Mouse (Mus musculus): ENCODE measurements around the gene Foxn2. TPM values are rescaled to one million over a fixed set of nuclear protein-coding genes. Genes with fewer than 3 reads are reported as not detected.

The Foxn2 gene
- polyA plus RNA-seq, 2 experiments: 8.6 to 11.6 TPM

DNA sequence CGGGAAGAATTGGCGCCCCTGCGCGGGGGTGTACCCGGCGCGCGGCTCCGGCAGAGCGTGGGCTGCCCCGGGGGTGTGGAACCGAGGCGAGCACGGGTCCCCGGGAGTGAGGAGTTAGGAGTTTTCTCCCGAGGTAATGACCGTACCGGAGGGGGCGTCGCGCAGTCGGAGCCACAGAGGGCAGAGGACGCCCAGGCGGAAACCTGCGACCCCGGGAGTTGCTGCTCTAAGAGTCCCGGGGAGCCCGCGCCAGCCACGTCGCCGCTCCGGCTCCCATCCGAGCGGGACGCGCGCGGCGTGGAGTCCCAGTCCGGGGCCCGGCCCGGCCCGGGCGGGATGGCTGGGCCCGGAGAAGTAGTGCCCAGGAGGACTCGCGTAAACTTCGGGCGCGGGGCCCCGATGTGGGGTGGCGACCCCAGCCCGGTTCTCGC, 505 bp downstream of the Foxn2 start:
- H3K36me3 ChIP-seq (ENCODE audit: control insufficient read depth, insufficient read depth, low read length): no peaks in the 10 kb centered on the region
- peak overlapping the region; percentile 87 for H3K27ac ChIP-seq (replicated peaks; ENCODE audit: low read depth, low read length)
- ATAC-seq (ENCODE audit: low FRiP score, low read depth) (peak; percentile 17), DNase-seq (ENCODE audit: low spot score) (no peak)
- H3K4me2 ChIP-seq (replicated peaks; ENCODE audit: low read depth, low read length, severe bottlenecking): peak overlapping the region; percentile 82
- H3K9me3 ChIP-seq (ENCODE audit: control insufficient read depth, low read length): no peaks in the 10 kb centered on the region
- TF ChIP-seq POLR2A (IDR thresholded peaks at IDR 0.05; ENCODE audit: borderline replicate concordance, extremely low read depth, insufficient read depth, insufficient read length): no peak
- H3K27me3 ChIP-seq (ENCODE audit: control insufficient read depth, insufficient read depth, low read length): no peaks in the 10 kb centered on the region
- peak overlapping the region; percentile 88 for H3K9ac ChIP-seq (ENCODE audit: low read depth, low read length, severe bottlenecking)
- H3K4me1 ChIP-seq (ENCODE audit: control insufficient read depth, insufficient read depth, low read length): no peaks in the 10 kb centered on the region
- WGBS: 1% methylated on average over 27 of the region's 55 CpGs
- peak overlapping the region; percentile 94 for H3K4me3 ChIP-seq (replicated peaks; ENCODE audit: low read length)

DNA sequence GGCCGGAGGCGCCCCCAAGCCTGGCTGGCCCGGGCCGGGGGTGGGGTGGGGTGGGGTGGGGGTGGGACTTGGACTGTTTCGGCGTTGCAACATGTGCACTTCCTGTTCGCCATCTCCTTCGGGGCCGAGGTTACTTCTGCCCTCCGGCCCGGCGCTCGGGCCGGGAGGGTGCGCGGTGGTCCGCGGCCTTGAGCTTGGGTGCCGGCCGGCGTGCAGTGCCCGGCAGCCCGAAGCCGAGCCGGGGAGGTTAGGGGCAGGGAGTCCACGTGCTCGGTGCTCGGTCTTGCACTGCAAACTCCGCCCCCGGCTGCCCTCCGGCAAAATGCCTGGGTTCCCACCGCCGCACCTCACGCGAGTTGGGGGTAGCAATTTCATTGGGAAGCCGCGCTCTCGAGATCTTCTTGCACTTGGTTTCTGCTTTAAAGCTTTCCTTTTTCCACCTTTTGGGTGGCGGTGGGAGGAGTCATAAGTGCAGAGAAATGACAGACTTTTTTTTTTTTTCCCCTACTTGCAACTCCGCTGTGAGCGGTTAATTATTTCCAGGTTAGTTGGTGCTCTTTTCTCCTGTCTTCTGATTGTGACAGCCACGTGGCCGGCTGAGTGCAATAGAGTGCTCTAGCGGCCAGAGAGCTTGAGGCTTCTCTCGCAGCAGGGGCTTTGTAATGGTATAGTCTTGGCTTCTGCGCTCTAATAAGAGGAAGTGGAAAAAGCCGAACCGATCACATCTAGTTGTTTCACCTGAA, 1.1 kb downstream of the Foxn2 start:
- H3K9me3 ChIP-seq (ENCODE audit: control insufficient read depth, low read length): no peaks in the 10 kb centered on the region
- H3K9ac ChIP-seq (ENCODE audit: low read depth, low read length, severe bottlenecking): peak overlapping the region; percentile 88
- H3K4me3 ChIP-seq (replicated peaks; ENCODE audit: low read length): peak overlapping the region; percentile 94
- WGBS: under 1% methylated on average over 36 of the region's 48 CpGs
- H3K36me3 ChIP-seq (ENCODE audit: control insufficient read depth, insufficient read depth, low read length): no peaks in the 10 kb centered on the region
- no peak for TF ChIP-seq POLR2A (IDR thresholded peaks at IDR 0.05; ENCODE audit: borderline replicate concordance, extremely low read depth, insufficient read depth, insufficient read length)
- ATAC-seq (ENCODE audit: low FRiP score, low read depth) (peak; percentile 41), DNase-seq (ENCODE audit: low spot score) (peak; percentile 69)
- H3K27me3 ChIP-seq (ENCODE audit: control insufficient read depth, insufficient read depth, low read length): no peaks in the 10 kb centered on the region
- H3K27ac ChIP-seq (replicated peaks; ENCODE audit: low read depth, low read length): peak overlapping the region; percentile 87
- H3K4me1 ChIP-seq (ENCODE audit: control insufficient read depth, insufficient read depth, low read length): no peaks in the 10 kb centered on the region
- H3K4me2 ChIP-seq (replicated peaks; ENCODE audit: low read depth, low read length, severe bottlenecking): peak overlapping the region; percentile 82

DNA sequence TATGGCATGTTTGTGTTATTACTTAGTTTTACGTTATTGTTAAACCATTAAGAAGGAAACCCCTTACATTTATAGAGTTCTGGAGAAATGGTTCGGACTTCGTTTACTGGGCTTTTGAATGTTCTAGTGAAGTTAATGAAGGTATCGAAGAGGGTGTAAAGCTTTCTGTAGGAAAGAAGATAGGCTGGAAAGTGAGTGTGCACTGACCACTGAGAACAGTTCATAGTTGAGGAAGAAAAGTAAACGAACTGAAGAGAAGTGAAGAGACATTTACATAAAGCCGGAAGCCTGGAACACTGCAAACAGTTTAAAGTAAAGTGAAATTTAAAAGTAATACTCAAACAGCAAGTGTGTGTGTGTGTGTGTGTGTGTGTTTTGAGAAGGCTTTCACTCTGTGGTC, 2.1 kb downstream of the Foxn2 start:
- no peaks in the 10 kb centered on the region for H3K4me1 ChIP-seq (ENCODE audit: control insufficient read depth, insufficient read depth, low read length)
- no peak for ATAC-seq (ENCODE audit: low FRiP score, low read depth)
- 0 out of 2 replicates have a peak overlapping the region, but pooled peaks have one; percentile 15 for H3K4me2 ChIP-seq (replicated peaks; ENCODE audit: low read depth, low read length, severe bottlenecking)
- H3K36me3 ChIP-seq (ENCODE audit: control insufficient read depth, insufficient read depth, low read length): no peaks in the 10 kb centered on the region
- TF ChIP-seq POLR2A (IDR thresholded peaks at IDR 0.05; ENCODE audit: borderline replicate concordance, extremely low read depth, insufficient read depth, insufficient read length): no peak
- DNase-seq (ENCODE audit: low spot score): no peak
- H3K27ac ChIP-seq (replicated peaks; ENCODE audit: low read depth, low read length): no peak overlapping the region
- no peaks in the 10 kb centered on the region for H3K9me3 ChIP-seq (ENCODE audit: control insufficient read depth, low read length)
- H3K9ac ChIP-seq (ENCODE audit: low read depth, low read length, severe bottlenecking): no peak overlapping the region
- H3K27me3 ChIP-seq (ENCODE audit: control insufficient read depth, insufficient read depth, low read length): no peaks in the 10 kb centered on the region
- 55% methylated on average over 6 of the region's 6 CpGs for WGBS
- H3K4me3 ChIP-seq (replicated peaks; ENCODE audit: low read length): no peak overlapping the region

DNA sequence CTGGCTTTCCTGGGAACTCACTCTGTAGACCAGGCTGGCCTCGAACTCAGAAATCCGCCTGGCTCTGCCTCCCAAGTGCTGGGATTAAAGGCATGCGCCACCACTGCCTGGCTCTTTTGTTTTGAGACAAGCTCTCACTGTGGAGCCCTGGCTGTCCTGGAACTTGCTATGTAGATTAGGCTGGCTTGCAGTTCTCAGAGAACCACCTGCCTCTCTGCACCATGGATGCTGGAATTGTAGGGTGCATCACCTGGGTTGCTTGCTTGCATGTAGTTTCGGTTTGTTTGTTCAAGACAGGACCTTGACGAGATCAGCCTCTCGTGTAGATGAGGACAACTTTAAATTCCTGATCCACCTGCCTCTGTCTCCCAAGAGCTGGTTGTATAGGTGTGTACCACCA, 2.7 kb downstream of the Foxn2 start:
- Histone ChIP-seq H3K27me3 (ENCODE audit: control insufficient read depth, insufficient read depth, low read length) (no peaks in the 10 kb centered on the region), H3K9me3 (ENCODE audit: control insufficient read depth, low read length) (no peaks in the 10 kb centered on the region), H3K27ac (replicated peaks; ENCODE audit: low read depth, low read length) (no peak overlapping the region), H3K4me3 (replicated peaks; ENCODE audit: low read length) (no peak overlapping the region), H3K36me3 (ENCODE audit: control insufficient read depth, insufficient read depth, low read length) (no peaks in the 10 kb centered on the region), H3K4me1 (ENCODE audit: control insufficient read depth, insufficient read depth, low read length) (no peaks in the 10 kb centered on the region), H3K9ac (ENCODE audit: low read depth, low read length, severe bottlenecking) (no peak overlapping the region), H3K4me2 (replicated peaks; ENCODE audit: low read depth, low read length, severe bottlenecking) (no peak overlapping the region)
- ATAC-seq (ENCODE audit: low FRiP score, low read depth) (no peak), DNase-seq (ENCODE audit: low spot score) (no peak)
- no peak for TF ChIP-seq POLR2A (IDR thresholded peaks at IDR 0.05; ENCODE audit: borderline replicate concordance, extremely low read depth, insufficient read depth, insufficient read length)
- 94% methylated on average over 6 of the region's 6 CpGs for WGBS

DNA sequence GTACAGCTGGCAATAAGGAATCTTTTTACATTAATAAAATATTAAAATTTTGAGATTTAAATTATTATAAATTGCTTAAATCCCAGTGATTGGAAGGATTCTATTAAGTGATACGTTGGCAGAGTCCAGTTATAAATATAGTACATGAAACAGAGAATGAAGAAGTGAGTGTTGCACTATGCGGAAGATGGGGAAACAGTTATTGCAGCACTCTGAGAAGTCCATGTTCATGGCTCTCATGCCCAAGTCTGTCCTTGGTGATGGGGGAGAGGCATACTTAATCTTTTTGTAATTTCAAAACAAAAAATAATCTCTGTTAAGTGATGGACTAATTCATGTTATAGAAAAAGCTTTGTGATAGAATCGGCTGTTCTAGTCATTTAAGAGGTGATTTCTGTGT, 17.6 kb downstream of the Foxn2 start:
- Histone ChIP-seq H3K36me3 (ENCODE audit: control insufficient read depth, insufficient read depth, low read length) (no peaks in the 10 kb centered on the region), H3K9me3 (ENCODE audit: control insufficient read depth, low read length) (no peaks in the 10 kb centered on the region), H3K4me2 (replicated peaks; ENCODE audit: low read depth, low read length, severe bottlenecking) (no peak overlapping the region), H3K27ac (replicated peaks; ENCODE audit: low read depth, low read length) (no peak overlapping the region), H3K4me3 (replicated peaks; ENCODE audit: low read length) (no peak overlapping the region), H3K27me3 (ENCODE audit: control insufficient read depth, insufficient read depth, low read length) (no peaks in the 10 kb centered on the region), H3K4me1 (ENCODE audit: control insufficient read depth, insufficient read depth, low read length) (no peaks in the 10 kb centered on the region), H3K9ac (ENCODE audit: low read depth, low read length, severe bottlenecking) (no peak overlapping the region)
- WGBS: 91% methylated on average over 3 of the region's 3 CpGs
- TF ChIP-seq POLR2A (IDR thresholded peaks at IDR 0.05; ENCODE audit: borderline replicate concordance, extremely low read depth, insufficient read depth, insufficient read length): no peak
- no peak for ATAC-seq (ENCODE audit: low FRiP score, low read depth)
- no peak for DNase-seq (ENCODE audit: low spot score)
